Mouse (Mus musculus): ENCODE measurements around the gene Bahd1. TPM values are rescaled to one million over a fixed set of nuclear protein-coding genes. Genes with fewer than 3 reads are reported as not detected.

The Bahd1 gene
- polyA plus RNA-seq, 1 experiment from 2014 or later, result 3.5 TPM

DNA sequence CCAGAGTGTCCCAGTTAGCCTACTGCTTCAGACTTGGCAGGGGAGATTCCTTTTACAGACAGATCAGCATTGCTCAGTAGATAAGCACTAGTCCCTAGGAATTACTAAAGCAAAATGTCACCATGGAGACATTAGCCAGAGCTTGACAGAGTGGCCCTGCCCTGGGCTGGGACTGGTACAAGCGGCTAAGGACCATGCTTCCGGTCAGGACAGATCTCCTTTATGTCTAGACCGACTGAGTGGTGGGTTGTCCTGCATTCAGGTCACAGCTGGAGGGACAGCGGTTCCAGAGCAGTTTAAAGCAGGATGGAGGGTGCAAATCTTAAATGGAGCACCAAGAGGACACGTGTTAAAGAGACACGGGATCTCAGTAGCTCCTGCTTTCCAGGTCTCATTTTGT is 25.8 kb downstream of the Bahd1 start:
- peak overlapping the region; percentile 4; the same call in 1 of the 2 replicates for H3K27ac ChIP-seq (ENCODE audit: low read length)

DNA sequence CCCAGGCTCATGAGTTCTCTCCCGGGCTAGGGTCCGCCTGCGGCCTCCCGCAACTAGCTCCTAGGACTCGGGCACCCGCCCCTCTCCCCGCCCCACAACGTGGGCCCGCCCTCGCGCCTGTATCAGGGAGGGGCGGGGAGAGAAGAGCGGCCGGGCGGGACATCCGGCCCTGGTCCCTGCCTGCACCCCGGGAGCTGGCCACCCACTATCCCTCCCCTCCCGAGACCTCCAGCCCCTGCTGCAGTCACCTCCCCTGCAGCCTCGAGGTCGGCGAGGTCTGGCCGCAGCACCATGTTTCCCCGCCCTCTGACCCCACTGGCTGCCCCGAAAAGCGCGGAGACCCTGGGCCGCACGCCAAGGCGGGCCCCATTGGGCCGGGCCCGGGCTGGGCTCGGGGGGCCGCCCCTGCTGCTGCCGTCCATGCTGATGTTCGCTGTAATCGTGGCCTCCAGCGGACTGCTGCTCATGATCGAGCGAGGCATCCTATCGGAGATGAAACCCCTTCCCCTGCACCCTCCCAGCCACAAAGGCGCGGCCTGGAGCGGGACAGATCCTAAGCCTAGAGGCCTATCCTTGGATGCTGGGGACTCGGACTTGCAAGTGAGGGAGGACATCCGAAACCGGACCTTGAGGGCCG is 26.3 kb downstream of the Bahd1 start, which contains the start of gene Chst14:
Gene Chst14 (plus strand): TSS at position 136 of the 637 bp plus-strand sequence.
- Histone ChIP-seq H3K4me2 (replicated peaks; ENCODE audit: low read depth, low read length) (peak within 1 kb of the TSS; percentile 91), H3K4me3 (ENCODE audit: low read length) (peak within 1 kb of the TSS; percentile 75), H3K9me3 (ENCODE audit: low read length) (no peaks in the 10 kb centered on the region), H3K36me3 (ENCODE audit: insufficient read depth, low read length) (peaks cover 7% of the 10 kb centered on the region; the same call in 1 of the 2 replicates), H3K4me1 (ENCODE audit: insufficient read depth, low read length) (peaks cover 19% of the 10 kb centered on the region), H3K9ac (replicated peaks; ENCODE audit: low read length) (peak within 1 kb of the TSS; percentile 91), H3K27me3 (ENCODE audit: insufficient read depth, low read length) (no peaks in the 10 kb centered on the region), H3K27ac (ENCODE audit: low read length) (peak within 1 kb of the TSS; percentile 50)
- WGBS, result under 1% methylated on average over 42 of the region's 47 CpGs
- peak; percentile 95 for ATAC-seq (ENCODE audit: low FRiP score, low TSS enrichment)

More for the DNA sequence above, 25.8 kb downstream of the Bahd1 start:
- peak; percentile 73 for ATAC-seq (ENCODE audit: low FRiP score, low TSS enrichment)
- H3K4me1 ChIP-seq (ENCODE audit: insufficient read depth, low read length), result peaks cover 19% of the 10 kb centered on the region
- peaks cover 7% of the 10 kb centered on the region; the same call in 1 of the 2 replicates for H3K36me3 ChIP-seq (ENCODE audit: insufficient read depth, low read length)
- H3K9me3 ChIP-seq (ENCODE audit: low read length), result no peaks in the 10 kb centered on the region
- peak overlapping the region; percentile 75 for H3K4me3 ChIP-seq (ENCODE audit: low read length)
- WGBS, result under 1% methylated on average over 6 of the region's 6 CpGs
- H3K27me3 ChIP-seq (ENCODE audit: insufficient read depth, low read length), result no peaks in the 10 kb centered on the region
- peak overlapping the region; percentile 91 for H3K4me2 ChIP-seq (replicated peaks; ENCODE audit: low read depth, low read length)
- peak overlapping the region; percentile 91 for H3K9ac ChIP-seq (replicated peaks; ENCODE audit: low read length)

DNA sequence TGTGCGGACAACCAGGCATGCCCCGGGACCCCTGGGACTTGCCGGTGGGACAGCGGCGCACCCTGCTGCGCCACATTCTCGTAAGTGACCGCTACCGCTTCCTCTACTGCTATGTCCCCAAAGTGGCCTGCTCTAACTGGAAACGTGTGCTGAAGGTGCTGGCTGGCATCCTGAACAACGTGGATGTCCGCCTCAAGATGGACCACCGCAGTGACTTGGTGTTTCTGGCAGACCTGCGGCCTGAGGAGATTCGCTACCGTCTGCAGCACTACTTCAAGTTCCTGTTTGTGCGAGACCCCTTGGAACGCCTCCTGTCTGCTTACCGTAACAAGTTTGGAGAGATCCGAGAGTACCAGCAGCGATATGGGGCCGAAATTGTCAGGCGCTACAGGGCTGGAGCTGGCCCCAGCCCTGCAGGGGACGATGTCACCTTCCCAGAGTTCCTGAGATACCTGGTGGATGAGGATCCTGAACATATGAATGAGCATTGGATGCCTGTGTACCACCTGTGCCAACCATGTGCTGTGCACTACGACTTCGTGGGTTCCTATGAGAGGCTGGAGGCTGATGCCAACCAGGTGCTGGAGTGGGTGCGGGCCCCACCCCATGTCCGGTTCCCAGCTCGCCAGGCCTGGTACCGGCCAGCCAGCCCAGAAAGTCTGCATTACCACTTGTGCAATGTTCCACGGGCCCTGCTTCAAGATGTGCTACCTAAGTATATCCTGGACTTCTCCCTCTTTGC is 27.0 kb downstream of the Bahd1 start:
- peaks cover 19% of the 10 kb centered on the region for H3K4me1 ChIP-seq (ENCODE audit: insufficient read depth, low read length)
- ATAC-seq (ENCODE audit: low FRiP score, low TSS enrichment), result no peak
- peak overlapping the region; percentile 91 for H3K9ac ChIP-seq (replicated peaks; ENCODE audit: low read length)
- 31% methylated on average over 31 of the region's 31 CpGs for WGBS
- no peaks in the 10 kb centered on the region for H3K9me3 ChIP-seq (ENCODE audit: low read length)
- H3K27me3 ChIP-seq (ENCODE audit: insufficient read depth, low read length), result no peaks in the 10 kb centered on the region
- peaks cover 7% of the 10 kb centered on the region; the same call in 1 of the 2 replicates for H3K36me3 ChIP-seq (ENCODE audit: insufficient read depth, low read length)
- peak overlapping the region; percentile 50; the same call in 1 of the 2 replicates for H3K27ac ChIP-seq (ENCODE audit: low read length)
- peak overlapping the region; percentile 75 for H3K4me3 ChIP-seq (ENCODE audit: low read length)
- peak overlapping the region; percentile 91 for H3K4me2 ChIP-seq (replicated peaks; ENCODE audit: low read depth, low read length)

DNA sequence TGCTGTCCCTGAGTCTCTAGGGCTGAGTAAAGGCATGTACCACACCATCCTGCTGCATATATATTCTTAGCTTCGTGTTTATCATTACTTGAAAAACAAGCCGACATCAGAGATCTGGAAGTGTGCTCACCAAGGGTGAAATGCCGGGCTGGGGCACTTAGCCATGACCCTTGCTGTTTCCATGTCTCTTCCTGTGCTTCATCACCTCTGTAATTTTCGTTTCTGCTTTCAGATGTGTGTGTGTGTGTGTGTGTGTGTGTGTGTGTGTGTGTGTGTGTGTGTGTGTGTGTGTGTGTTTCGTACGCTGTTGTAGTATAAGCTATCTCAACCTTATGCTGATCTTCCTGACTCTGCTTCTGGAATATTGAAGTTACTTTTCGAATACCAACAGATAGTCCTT is 41.2 kb downstream of the Bahd1 start:
- no peaks in the 10 kb centered on the region for H3K4me1 ChIP-seq (ENCODE audit: insufficient read depth, low read length)
- H3K36me3 ChIP-seq (ENCODE audit: insufficient read depth, low read length), result no peaks in the 10 kb centered on the region
- no peak overlapping the region for H3K4me3 ChIP-seq (ENCODE audit: low read length)
- WGBS, result 70% methylated on average over 7 of the region's 7 CpGs
- no peak overlapping the region for H3K9ac ChIP-seq (replicated peaks; ENCODE audit: low read length)
- no peak overlapping the region for H3K27ac ChIP-seq (ENCODE audit: low read length)
- no peaks in the 10 kb centered on the region for H3K27me3 ChIP-seq (ENCODE audit: insufficient read depth, low read length)
- ATAC-seq (ENCODE audit: low FRiP score, low TSS enrichment), result no peak
- peaks cover 3% of the 10 kb centered on the region; the same call in 1 of the 2 replicates for H3K9me3 ChIP-seq (ENCODE audit: low read length)
- no peak overlapping the region for H3K4me2 ChIP-seq (replicated peaks; ENCODE audit: low read depth, low read length)

DNA sequence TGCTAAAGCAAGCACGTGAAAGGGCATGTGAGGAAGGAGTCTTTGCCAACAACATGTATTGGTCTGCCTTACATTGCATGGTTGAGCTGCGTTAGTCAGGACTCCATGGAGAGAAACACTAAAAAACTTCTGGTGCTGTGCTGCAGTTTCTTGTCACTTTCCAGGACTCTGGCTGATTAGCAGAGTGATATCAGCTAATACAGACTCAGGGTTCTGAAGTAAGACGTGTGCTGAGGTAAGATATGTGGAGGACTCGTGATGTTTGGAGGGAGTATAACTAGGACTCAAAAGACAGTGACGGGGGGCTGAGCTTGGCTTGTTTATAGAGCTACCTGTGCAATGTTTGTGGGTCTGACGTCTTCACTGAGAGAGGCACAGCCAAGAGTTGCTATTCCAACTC is 43.1 kb downstream of the Bahd1 start:
- Histone ChIP-seq H3K9me3 (ENCODE audit: low read length) (peaks cover 3% of the 10 kb centered on the region; the same call in 1 of the 2 replicates), H3K4me2 (replicated peaks; ENCODE audit: low read depth, low read length) (no peak overlapping the region), H3K27me3 (ENCODE audit: insufficient read depth, low read length) (no peaks in the 10 kb centered on the region), H3K36me3 (ENCODE audit: insufficient read depth, low read length) (no peaks in the 10 kb centered on the region), H3K4me1 (ENCODE audit: insufficient read depth, low read length) (no peaks in the 10 kb centered on the region), H3K27ac (ENCODE audit: low read length) (no peak overlapping the region), H3K4me3 (ENCODE audit: low read length) (no peak overlapping the region), H3K9ac (replicated peaks; ENCODE audit: low read length) (no peak overlapping the region)
- ATAC-seq (ENCODE audit: low FRiP score, low TSS enrichment), result no peak
- 91% methylated on average over 6 of the region's 6 CpGs for WGBS

DNA sequence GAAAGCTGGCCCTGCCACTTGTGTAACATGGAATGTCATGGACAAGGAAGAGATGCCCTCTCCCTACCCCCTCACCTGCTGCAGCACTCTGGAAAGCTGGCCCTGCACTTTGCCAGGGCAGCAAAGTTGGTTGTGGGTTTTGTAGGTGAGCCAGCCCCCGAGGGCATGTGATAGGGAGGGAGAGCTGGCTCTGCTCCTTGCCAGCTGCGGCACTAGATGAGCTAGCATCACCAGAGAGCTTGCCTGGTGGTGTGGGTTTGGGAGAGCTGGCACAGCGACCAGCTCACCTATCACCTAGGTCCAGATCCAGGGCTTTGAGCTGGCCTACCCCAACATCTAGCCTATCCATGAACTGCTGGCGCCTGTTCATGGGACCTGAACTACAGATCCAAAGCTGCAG is 48.6 kb downstream of the Bahd1 start:
- Histone ChIP-seq H3K27me3 (ENCODE audit: insufficient read depth, low read length) (no peaks in the 10 kb centered on the region), H3K36me3 (ENCODE audit: insufficient read depth, low read length) (no peaks in the 10 kb centered on the region), H3K27ac (ENCODE audit: low read length) (no peak overlapping the region), H3K9me3 (ENCODE audit: low read length) (no peaks in the 10 kb centered on the region), H3K4me3 (ENCODE audit: low read length) (no peak overlapping the region), H3K4me1 (ENCODE audit: insufficient read depth, low read length) (no peaks in the 10 kb centered on the region), H3K4me2 (replicated peaks; ENCODE audit: low read depth, low read length) (no peak overlapping the region), H3K9ac (replicated peaks; ENCODE audit: low read length) (no peak overlapping the region)
- ATAC-seq (ENCODE audit: low FRiP score, low TSS enrichment), result no peak
- 84% methylated on average over 4 of the region's 4 CpGs for WGBS

DNA sequence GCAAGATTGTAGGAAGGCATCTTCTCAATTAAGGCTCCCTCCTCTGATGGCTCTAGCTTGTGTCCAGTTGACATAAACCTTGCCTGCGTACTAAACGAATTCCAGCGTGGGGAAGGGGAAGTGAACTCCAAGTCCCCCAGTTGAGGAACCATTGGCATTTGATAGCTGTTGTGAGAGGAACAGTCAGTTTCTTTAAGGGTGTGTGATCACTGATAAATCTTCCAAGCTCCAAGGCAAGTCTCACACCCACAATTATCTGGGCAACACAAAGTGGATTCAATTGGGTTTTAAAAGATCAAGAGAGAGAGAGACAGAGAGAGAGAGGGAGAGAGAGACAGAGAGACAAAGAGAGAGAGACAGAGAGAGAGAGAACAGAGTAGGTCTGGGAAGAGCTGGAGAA is 49.5 kb downstream of the Bahd1 start:
- Histone ChIP-seq H3K4me2 (replicated peaks; ENCODE audit: low read depth, low read length) (no peak overlapping the region), H3K4me1 (ENCODE audit: insufficient read depth, low read length) (no peaks in the 10 kb centered on the region), H3K9me3 (ENCODE audit: low read length) (no peaks in the 10 kb centered on the region), H3K4me3 (ENCODE audit: low read length) (no peak overlapping the region), H3K27me3 (ENCODE audit: insufficient read depth, low read length) (no peaks in the 10 kb centered on the region), H3K9ac (replicated peaks; ENCODE audit: low read length) (no peak overlapping the region), H3K27ac (ENCODE audit: low read length) (no peak overlapping the region), H3K36me3 (ENCODE audit: insufficient read depth, low read length) (no peaks in the 10 kb centered on the region)
- 77% methylated on average over 3 of the region's 3 CpGs for WGBS
- no peak for ATAC-seq (ENCODE audit: low FRiP score, low TSS enrichment)

DNA sequence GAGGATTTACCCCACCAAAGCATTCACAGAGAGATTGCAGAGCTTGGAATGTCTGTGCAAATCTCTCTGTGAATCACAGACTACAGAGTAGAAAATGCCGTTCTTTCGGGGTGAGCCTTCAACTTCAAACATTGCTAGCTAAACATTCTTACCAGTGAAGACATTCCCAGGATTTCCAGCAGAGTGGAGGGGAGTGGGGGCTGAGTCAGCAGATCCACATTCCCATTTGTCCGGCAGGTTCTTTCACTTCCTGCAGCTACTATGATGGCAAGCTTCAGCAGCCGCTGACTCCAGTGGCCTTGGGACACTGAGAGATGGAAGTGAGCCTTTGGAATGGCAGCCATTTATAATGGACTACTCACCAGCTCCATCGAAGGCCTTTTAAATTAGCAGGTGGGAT is 56.3 kb downstream of the Bahd1 start:
- 71% methylated on average over 5 of the region's 5 CpGs for WGBS
- Histone ChIP-seq H3K27me3 (ENCODE audit: insufficient read depth, low read length) (no peaks in the 10 kb centered on the region), H3K36me3 (ENCODE audit: insufficient read depth, low read length) (no peaks in the 10 kb centered on the region), H3K4me3 (ENCODE audit: low read length) (no peak overlapping the region), H3K9me3 (ENCODE audit: low read length) (no peaks in the 10 kb centered on the region), H3K27ac (ENCODE audit: low read length) (no peak overlapping the region), H3K4me2 (replicated peaks; ENCODE audit: low read depth, low read length) (no peak overlapping the region), H3K9ac (replicated peaks; ENCODE audit: low read length) (no peak overlapping the region), H3K4me1 (ENCODE audit: insufficient read depth, low read length) (no peaks in the 10 kb centered on the region)
- no peak for ATAC-seq (ENCODE audit: low FRiP score, low TSS enrichment)

DNA sequence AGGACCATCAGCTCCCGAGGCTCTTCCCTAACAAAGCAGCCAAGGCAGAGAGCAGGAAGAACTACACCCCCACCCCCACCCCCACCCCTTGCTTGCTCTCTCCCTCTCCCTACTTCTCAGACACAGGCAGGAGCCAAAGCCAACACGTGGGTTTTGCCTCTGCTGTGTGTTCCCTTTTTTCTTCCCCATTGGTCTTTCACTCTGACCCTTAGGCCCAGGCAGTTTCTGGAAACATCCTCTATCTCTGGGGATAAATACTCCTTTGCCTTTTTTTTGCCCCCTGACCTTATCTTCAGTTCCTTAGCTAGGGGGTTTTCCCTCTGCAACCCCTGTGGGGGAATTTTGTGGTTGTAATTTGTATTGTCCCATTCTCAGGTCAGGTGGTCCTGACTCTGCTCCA is 59.5 kb downstream of the Bahd1 start:
- Histone ChIP-seq H3K27me3 (ENCODE audit: insufficient read depth, low read length) (no peaks in the 10 kb centered on the region), H3K27ac (ENCODE audit: low read length) (no peak overlapping the region), H3K4me1 (ENCODE audit: insufficient read depth, low read length) (no peaks in the 10 kb centered on the region), H3K36me3 (ENCODE audit: insufficient read depth, low read length) (no peaks in the 10 kb centered on the region), H3K4me2 (replicated peaks; ENCODE audit: low read depth, low read length) (no peak overlapping the region), H3K4me3 (ENCODE audit: low read length) (no peak overlapping the region), H3K9me3 (ENCODE audit: low read length) (no peaks in the 10 kb centered on the region), H3K9ac (replicated peaks; ENCODE audit: low read length) (no peak overlapping the region)
- WGBS, result 18% methylated on average over 2 of the region's 2 CpGs
- ATAC-seq (ENCODE audit: low FRiP score, low TSS enrichment), result no peak

DNA sequence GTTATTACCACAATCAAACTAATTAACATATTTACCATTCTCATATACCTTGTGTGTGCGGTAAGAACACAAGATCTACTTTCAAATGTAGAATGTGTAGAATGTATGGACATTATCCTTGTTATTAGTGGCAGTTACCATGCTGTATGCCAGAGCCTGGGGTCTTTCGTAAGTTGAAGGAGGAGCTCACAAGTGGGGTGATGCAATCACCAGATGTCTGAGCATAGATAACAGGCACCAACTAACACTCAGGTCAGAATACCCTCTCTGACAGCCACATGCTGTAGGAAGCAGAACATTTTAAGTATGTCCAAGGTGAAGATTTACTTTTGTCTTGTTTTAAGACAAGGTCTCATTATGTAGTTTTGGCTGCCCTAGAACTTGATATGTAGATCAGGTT is 60.2 kb downstream of the Bahd1 start:
- H3K4me2 ChIP-seq (replicated peaks; ENCODE audit: low read depth, low read length), result no peak overlapping the region
- 88% methylated on average over 2 of the region's 2 CpGs for WGBS
- H3K9ac ChIP-seq (replicated peaks; ENCODE audit: low read length), result no peak overlapping the region
- H3K27ac ChIP-seq (ENCODE audit: low read length), result no peak overlapping the region
- no peak for ATAC-seq (ENCODE audit: low FRiP score, low TSS enrichment)
- H3K9me3 ChIP-seq (ENCODE audit: low read length), result no peaks in the 10 kb centered on the region
- H3K36me3 ChIP-seq (ENCODE audit: insufficient read depth, low read length), result no peaks in the 10 kb centered on the region
- H3K4me3 ChIP-seq (ENCODE audit: low read length), result no peak overlapping the region
- no peaks in the 10 kb centered on the region for H3K27me3 ChIP-seq (ENCODE audit: insufficient read depth, low read length)
- H3K4me1 ChIP-seq (ENCODE audit: insufficient read depth, low read length), result no peaks in the 10 kb centered on the region

All from kidney, embryonic 16.5 days (tissue).